Mouse (Mus musculus) lung, adult 2 months (tissue): ENCODE measurements around the gene Dennd5a. TPM values are rescaled to one million over a fixed set of nuclear protein-coding genes. Genes with fewer than 3 reads are reported as not detected.

Experiments used
- DNase-seq: peaks from one replicate; pipeline ENCODE4 v3.0.0; 2022
- H3K4me1 ChIP-seq: fragments of 200-500 bp; 2 replicates; pipeline ENCODE4 v1.6.1; 2011; ENCODE audit warnings: low read length; ENCODE audit not compliant: control insufficient read depth, insufficient read depth
- H3K4me3 ChIP-seq: fragments of 200-500 bp; replicated peaks from 2 replicates; pipeline ENCODE3; 2011; ENCODE audit warnings: low read depth, mild to moderate bottlenecking, control low read depth, low read length; ENCODE audit errors: extremely low read depth
- CTCF ChIP-seq: fragments of 200-500 bp; IDR thresholded peaks from 2 replicates; pipeline ENCODE4 v1.5.1; 2011; ENCODE audit warnings: mild to moderate bottlenecking, low read length, control low read depth; ENCODE audit not compliant: insufficient read depth
- POLR2A ChIP-seq: fragments of 200-500 bp; IDR thresholded peaks from 2 replicates; pipeline ENCODE4 v1.6.1; 2011; ENCODE audit warnings: low read depth, mild to moderate bottlenecking, control low read depth, low read length, borderline replicate concordance; ENCODE audit errors: extremely low read depth
- WGBS: fragments of 180-500 bp; shearing (Covaris S2); methylation state at CpG from one replicate; pipeline ENCODE4 v1.1.7; 2018; 5-methylcytosine and 5-hydroxymethylcytosine counted together
- polyA plus RNA-seq: library from polyadenylated mRNA; depleted of rRNA; stranded (reverse); fragments of >200 nt; gene quantifications from 2 replicates; pipeline ENCODE4 v1.2.3, GENCODE M21; 2012

Gene Dennd5a
- polyA plus RNA-seq, 1 experiment: 134 TPM

- 25% methylated on average over 3 of the region's 3 CpGs for WGBS
- DNase-seq: peak; percentile 38
- Histone ChIP-seq H3K4me1 (no peaks in the 10 kb centered on the region; the same call in 1 of the 2 replicates), H3K4me3 (no peak overlapping the region)
- no peak for TF ChIP-seq POLR2A
- TF ChIP-seq CTCF: 0 out of 2 replicates have a peak, but pooled peaks have one; percentile 11
Observed at GRCm38 (mm10) chr7:109868498-109868897, 91.8 kb downstream of the Dennd5a start.

DNA sequence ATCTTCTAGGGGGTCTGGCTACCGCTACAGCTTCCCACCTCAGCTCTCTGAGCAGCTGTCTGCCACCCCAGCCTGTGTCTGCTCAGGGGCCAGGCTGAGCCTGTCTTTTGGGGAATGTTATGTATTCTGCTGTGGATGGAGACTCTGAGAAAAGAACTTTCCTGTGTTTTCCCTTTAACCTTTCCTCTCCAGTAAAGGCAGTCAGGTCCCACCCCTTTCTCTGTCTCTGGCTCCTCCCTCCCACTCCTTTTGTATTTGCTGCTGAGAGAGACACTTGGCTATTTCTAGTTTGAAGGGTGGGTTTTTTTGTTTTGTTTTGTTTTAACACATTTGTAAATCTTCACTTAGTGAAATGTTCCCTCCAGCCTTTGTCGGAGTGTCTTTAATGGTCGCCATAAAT is 93.6 kb downstream of the Dennd5a start:
- H3K4me1 ChIP-seq: no peaks in the 10 kb centered on the region; the same call in 1 of the 2 replicates
- WGBS: 88% methylated on average over 3 of the region's 3 CpGs
- DNase-seq: no peak
- H3K4me3 ChIP-seq: no peak overlapping the region
- no peak for TF ChIP-seq POLR2A
- TF ChIP-seq CTCF: no peak

GRCm38 (mm10) chr7:109865370-109866229 is 94.7 kb downstream of the Dennd5a start, which contains the start of gene Scube2:
TSS of gene Scube2 (minus strand) at chr7:109865679.
- WGBS: 3% methylated on average over 68 of the region's 69 CpGs
- Histone ChIP-seq H3K4me1 (no peaks in the 10 kb centered on the region; the same call in 1 of the 2 replicates), H3K4me3 (peak within 1 kb of the TSS; percentile 57)
- peak; percentile 23 for DNase-seq
- no peak for TF ChIP-seq POLR2A
- no peak for TF ChIP-seq CTCF

- WGBS: 28% methylated on average over 4 of the region's 4 CpGs
- no peaks in the 10 kb centered on the region; the same call in 1 of the 2 replicates for H3K4me1 ChIP-seq
- no peak for TF ChIP-seq POLR2A
- no peak for TF ChIP-seq CTCF
- H3K4me3 ChIP-seq: no peak overlapping the region
- no peak for DNase-seq
Observed at GRCm38 (mm10) chr7:109863561-109863960, 96.7 kb downstream of the Dennd5a start.

GRCm38 (mm10) chr7:109860162-109860561 is 100.1 kb downstream of the Dennd5a start:
- WGBS: 87% methylated on average over 7 of the region's 7 CpGs
- Histone ChIP-seq H3K4me3 (no peak overlapping the region), H3K4me1 (no peaks in the 10 kb centered on the region)
- DNase-seq: no peak
- TF ChIP-seq CTCF (no peak), POLR2A (no peak)

- no peak for TF ChIP-seq CTCF
- no peak for TF ChIP-seq POLR2A
- no peak for DNase-seq
- H3K4me3 ChIP-seq: no peak overlapping the region
- 21% methylated on average over 6 of the region's 6 CpGs for WGBS
- H3K4me1 ChIP-seq: no peaks in the 10 kb centered on the region
Observed at GRCm38 (mm10) chr7:109859354-109859753, 100.9 kb downstream of the Dennd5a start.

DNA sequence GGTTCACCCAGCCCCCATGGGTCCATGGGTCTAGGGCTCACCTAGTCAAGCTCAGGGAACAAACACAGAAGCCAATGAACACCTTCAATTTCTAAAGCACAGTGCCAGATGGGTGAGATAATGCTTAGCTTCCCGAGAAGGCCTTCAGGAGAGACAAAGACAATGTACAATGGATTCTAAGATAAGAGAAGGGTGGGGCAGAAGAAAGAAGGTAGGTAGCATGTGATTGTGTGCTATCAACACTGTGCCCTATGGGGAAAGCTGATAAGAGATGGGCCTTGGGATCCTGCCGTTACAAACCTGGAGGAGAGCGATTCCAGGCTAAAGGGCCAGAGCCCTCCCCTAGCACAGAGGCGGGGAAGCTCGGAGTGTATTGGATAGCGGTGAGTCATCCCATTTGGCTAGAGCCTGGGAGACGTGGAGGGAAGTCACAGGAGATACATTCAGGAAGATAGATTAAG is 107.5 kb downstream of the Dennd5a start:
- no peak for DNase-seq
- no peak for TF ChIP-seq POLR2A
- TF ChIP-seq CTCF: no peak
- Histone ChIP-seq H3K4me1 (no peaks in the 10 kb centered on the region), H3K4me3 (no peak overlapping the region)
- 35% methylated on average over 7 of the region's 7 CpGs for WGBS

DNA sequence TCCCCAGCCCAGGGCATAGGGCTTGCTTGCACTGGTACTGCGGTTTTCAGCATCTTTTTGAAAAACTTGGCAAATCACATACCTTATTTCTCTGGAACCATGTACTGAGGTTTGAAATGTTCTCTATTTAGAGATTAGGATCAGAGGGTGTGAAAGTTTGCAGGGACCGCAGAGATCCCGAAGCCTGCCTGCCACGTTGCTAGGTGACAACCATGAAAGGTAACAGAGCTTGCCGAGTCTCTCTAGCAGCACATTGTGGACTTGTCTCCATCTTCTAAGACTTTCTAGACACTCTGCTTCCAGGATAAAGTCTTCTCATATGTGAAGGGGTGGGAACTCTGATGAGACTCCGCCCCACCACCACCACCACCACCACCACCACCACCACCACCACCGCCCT is 108.3 kb downstream of the Dennd5a start:
- Histone ChIP-seq H3K4me3 (no peak overlapping the region), H3K4me1 (no peaks in the 10 kb centered on the region)
- 89% methylated on average over 7 of the region's 7 CpGs for WGBS
- no peak for DNase-seq
- no peak for TF ChIP-seq CTCF
- TF ChIP-seq POLR2A: no peak

- WGBS: 76% methylated on average over 3 of the region's 3 CpGs
- TF ChIP-seq POLR2A: no peak
- TF ChIP-seq CTCF: no peak
- DNase-seq: no peak
- no peak overlapping the region for H3K4me3 ChIP-seq
- H3K4me1 ChIP-seq: no peaks in the 10 kb centered on the region
Observed at GRCm38 (mm10) chr7:109850531-109850930, 109.7 kb downstream of the Dennd5a start.
